Mouse (Mus musculus): ENCODE results near the gene Polr2m. TPM values are rescaled to one million over a fixed set of nuclear protein-coding genes. Genes with fewer than 3 reads are reported as not detected.
A peak's percentile ranks its signal among the peaks of the same experiment; 100 is the strongest.

Polr2m gene
- total and polyA plus RNA-seq, 2 experiments from 2014 or later = 186 to 249 TPM

GRCm38 (mm10) chr9:71519836-71520235 is 34.1 kb upstream of the Polr2m start:
- no peak for DNase-seq (ENCODE audit: low spot score)
- Histone ChIP-seq H3K27ac (ENCODE audit: low read depth) (no peak overlapping the region), H3K4me1 (ENCODE audit: control insufficient read depth, insufficient read depth) (no peaks in the 10 kb centered on the region), H3K4me2 (ENCODE audit: low read depth, low read length) (no peak overlapping the region), H3K36me3 (replicated peaks; ENCODE audit: control insufficient read depth, insufficient read depth, low read length) (peaks cover 59% of the 10 kb centered on the region), H3K4me3 (ENCODE audit: low read depth, low read length) (no peak overlapping the region), H3K9me3 (replicated peaks; ENCODE audit: control insufficient read depth, low read length) (no peaks in the 10 kb centered on the region), H3K9ac (replicated peaks; ENCODE audit: low read depth, low read length) (no peak overlapping the region), H3K27me3 (ENCODE audit: control insufficient read depth, insufficient read depth, low read length) (no peaks in the 10 kb centered on the region)
- ATAC-seq (ENCODE audit: insufficient read depth, low read depth) = no peak
- 67% methylated on average over 3 of the region's 3 CpGs for whole genome bisulfite sequencing
- no peak for TF ChIP-seq EP300 (IDR thresholded peaks at IDR 0.05; ENCODE audit: low read depth)
- no peak for TF ChIP-seq CTCF (IDR thresholded peaks at IDR 0.05; ENCODE audit: low read depth)

- Histone ChIP-seq H3K36me3 (replicated peaks; ENCODE audit: control insufficient read depth, insufficient read depth, low read length) (peaks cover 60% of the 10 kb centered on the region), H3K9ac (replicated peaks; ENCODE audit: low read depth, low read length) (no peak overlapping the region), H3K9me3 (replicated peaks; ENCODE audit: control insufficient read depth, low read length) (no peaks in the 10 kb centered on the region), H3K4me3 (ENCODE audit: low read depth, low read length) (no peak overlapping the region), H3K27me3 (ENCODE audit: control insufficient read depth, insufficient read depth, low read length) (no peaks in the 10 kb centered on the region), H3K4me1 (ENCODE audit: control insufficient read depth, insufficient read depth) (no peaks in the 10 kb centered on the region), H3K27ac (ENCODE audit: low read depth) (no peak overlapping the region), H3K4me2 (ENCODE audit: low read depth, low read length) (no peak overlapping the region)
- DNase-seq (ENCODE audit: low spot score) (no peak), ATAC-seq (ENCODE audit: insufficient read depth, low read depth) (no peak)
- WGBS = 32% methylated on average over 4 of the region's 4 CpGs
- no peak for TF ChIP-seq CTCF (IDR thresholded peaks at IDR 0.05; ENCODE audit: low read depth)
- no peak for TF ChIP-seq EP300 (IDR thresholded peaks at IDR 0.05; ENCODE audit: low read depth)
Observed at GRCm38 (mm10) chr9:71517487-71517886, 31.8 kb upstream of the Polr2m start.

GRCm38 (mm10) chr9:71515862-71516261 is 30.1 kb upstream of the Polr2m start:
- TF ChIP-seq EP300 (IDR thresholded peaks at IDR 0.05; ENCODE audit: low read depth) (no peak), CTCF (IDR thresholded peaks at IDR 0.05; ENCODE audit: low read depth) (0 out of 2 replicates have a peak, but pooled peaks have one; percentile 12)
- Histone ChIP-seq H3K27ac (ENCODE audit: low read depth) (no peak overlapping the region), H3K4me3 (ENCODE audit: low read depth, low read length) (no peak overlapping the region), H3K4me1 (ENCODE audit: control insufficient read depth, insufficient read depth) (no peaks in the 10 kb centered on the region), H3K9ac (replicated peaks; ENCODE audit: low read depth, low read length) (no peak overlapping the region), H3K4me2 (ENCODE audit: low read depth, low read length) (no peak overlapping the region), H3K9me3 (replicated peaks; ENCODE audit: control insufficient read depth, low read length) (no peaks in the 10 kb centered on the region), H3K27me3 (ENCODE audit: control insufficient read depth, insufficient read depth, low read length) (no peaks in the 10 kb centered on the region), H3K36me3 (replicated peaks; ENCODE audit: control insufficient read depth, insufficient read depth, low read length) (peaks cover 61% of the 10 kb centered on the region)
- WGBS = 90% methylated on average over 4 of the region's 4 CpGs
- DNase-seq (ENCODE audit: low spot score) (no peak), ATAC-seq (ENCODE audit: insufficient read depth, low read depth) (no peak)

GRCm38 (mm10) chr9:71513566-71513965 is 27.8 kb upstream of the Polr2m start:
- no peak for TF ChIP-seq CTCF (IDR thresholded peaks at IDR 0.05; ENCODE audit: low read depth)
- no peak for TF ChIP-seq EP300 (IDR thresholded peaks at IDR 0.05; ENCODE audit: low read depth)
- Histone ChIP-seq H3K4me3 (ENCODE audit: low read depth, low read length) (no peak overlapping the region), H3K9me3 (replicated peaks; ENCODE audit: control insufficient read depth, low read length) (no peaks in the 10 kb centered on the region), H3K27ac (ENCODE audit: low read depth) (no peak overlapping the region), H3K27me3 (ENCODE audit: control insufficient read depth, insufficient read depth, low read length) (no peaks in the 10 kb centered on the region), H3K36me3 (replicated peaks; ENCODE audit: control insufficient read depth, insufficient read depth, low read length) (peaks cover 67% of the 10 kb centered on the region), H3K4me1 (ENCODE audit: control insufficient read depth, insufficient read depth) (no peaks in the 10 kb centered on the region), H3K4me2 (ENCODE audit: low read depth, low read length) (no peak overlapping the region), H3K9ac (replicated peaks; ENCODE audit: low read depth, low read length) (no peak overlapping the region)
- no peak for DNase-seq (ENCODE audit: low spot score)
- 82% methylated on average over 4 of the region's 4 CpGs for whole genome bisulfite sequencing
- ATAC-seq (ENCODE audit: insufficient read depth, low read depth) = no peak

- ATAC-seq (ENCODE audit: insufficient read depth, low read depth) = no peak
- peaks cover 67% of the 10 kb centered on the region for H3K36me3 ChIP-seq (replicated peaks; ENCODE audit: control insufficient read depth, insufficient read depth, low read length)
Observed at GRCm38 (mm10) chr9:71512899-71513298, 27.2 kb upstream of the Polr2m start.

More at GRCm38 (mm10) chr9:71512899-71513298, 27.2 kb upstream of the Polr2m start:
- DNase-seq (ENCODE audit: low spot score) = no peak
- Histone ChIP-seq H3K9me3 (replicated peaks; ENCODE audit: control insufficient read depth, low read length) (no peaks in the 10 kb centered on the region), H3K4me3 (ENCODE audit: low read depth, low read length) (no peak overlapping the region), H3K27me3 (ENCODE audit: control insufficient read depth, insufficient read depth, low read length) (no peaks in the 10 kb centered on the region), H3K9ac (replicated peaks; ENCODE audit: low read depth, low read length) (no peak overlapping the region), H3K4me1 (ENCODE audit: control insufficient read depth, insufficient read depth) (no peaks in the 10 kb centered on the region), H3K4me2 (ENCODE audit: low read depth, low read length) (no peak overlapping the region), H3K27ac (ENCODE audit: low read depth) (no peak overlapping the region)
- TF ChIP-seq EP300 (IDR thresholded peaks at IDR 0.05; ENCODE audit: low read depth) (no peak), CTCF (IDR thresholded peaks at IDR 0.05; ENCODE audit: low read depth) (no peak)
- WGBS = 88% methylated on average over 10 of the region's 10 CpGs

Data from heart, postnatal 0 days (tissue).